Mouse (Mus musculus) T-cell, adult 2 months (primary cell): ENCODE data around the gene Cda.

Experiments used
- DNase-seq: peaks from one replicate; pipeline ENCODE4 v3.0.0; 2022; ENCODE audit warnings: low spot score

Cda gene

DNA sequence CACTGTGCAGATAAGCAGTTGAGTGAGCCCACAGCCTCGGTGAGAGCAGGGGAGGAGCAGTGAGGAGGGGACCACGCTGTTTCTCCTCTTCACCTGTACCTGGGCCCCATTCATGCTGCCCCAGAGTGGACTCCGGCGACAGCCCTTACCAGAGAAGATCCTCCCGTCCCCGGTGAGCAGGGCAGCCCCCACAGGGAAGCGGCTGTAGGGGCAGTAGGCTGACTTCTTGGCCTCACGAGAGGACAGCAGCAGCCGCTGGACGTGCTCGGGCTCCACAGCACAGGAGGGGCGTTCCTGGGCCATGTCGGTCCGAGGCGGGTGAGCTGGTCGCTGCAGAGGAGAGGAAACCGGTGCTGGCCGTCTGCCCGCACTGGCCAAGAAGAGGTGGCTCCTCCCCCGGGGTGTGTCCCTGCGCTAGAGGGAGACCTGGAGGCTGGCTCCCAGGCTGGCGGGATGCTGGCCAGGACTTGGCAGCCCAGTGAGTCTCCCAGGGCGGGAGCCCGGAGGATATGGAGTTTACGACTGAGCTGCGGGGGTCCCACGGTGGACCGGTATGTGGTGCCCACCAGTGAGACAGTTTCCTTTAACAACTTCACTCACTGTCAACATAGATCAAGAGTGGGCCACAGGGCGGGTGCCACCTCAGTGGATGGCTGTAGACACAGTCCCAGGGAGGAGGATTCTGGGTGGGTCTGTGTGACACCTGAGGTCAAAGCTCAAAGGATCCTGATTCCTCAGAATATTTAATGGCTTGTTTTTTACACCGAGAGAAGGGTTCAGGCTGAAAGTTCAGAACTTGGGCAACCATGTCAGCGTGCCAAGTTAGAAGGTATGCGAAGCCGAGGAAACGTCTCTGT is at the start of gene Cda:
Gene Cda (minus strand): TSS at position 352 of the 857 bp plus-strand sequence.
- DNase-seq = no peak

DNA sequence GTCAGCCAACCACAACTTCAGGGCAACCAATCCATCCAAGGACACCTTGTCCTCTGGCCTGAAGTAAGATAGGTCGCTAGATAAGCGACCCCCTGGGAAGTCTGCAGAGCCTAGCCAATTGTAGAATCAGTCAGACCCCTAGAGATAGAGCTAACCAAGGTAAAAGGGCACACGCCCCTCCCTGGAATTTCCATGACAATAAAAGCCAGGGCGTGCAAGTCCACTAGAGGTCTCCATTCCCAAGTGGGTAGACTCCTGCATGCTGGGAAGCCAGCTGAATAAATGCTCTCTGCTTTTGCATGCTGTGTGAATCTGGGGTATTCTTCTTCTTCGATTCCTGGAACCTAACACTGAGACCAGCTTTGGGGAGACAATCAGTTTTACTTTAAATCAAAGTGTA is 48.6 kb upstream of the Cda start:
- DNase-seq = no peak

DNA sequence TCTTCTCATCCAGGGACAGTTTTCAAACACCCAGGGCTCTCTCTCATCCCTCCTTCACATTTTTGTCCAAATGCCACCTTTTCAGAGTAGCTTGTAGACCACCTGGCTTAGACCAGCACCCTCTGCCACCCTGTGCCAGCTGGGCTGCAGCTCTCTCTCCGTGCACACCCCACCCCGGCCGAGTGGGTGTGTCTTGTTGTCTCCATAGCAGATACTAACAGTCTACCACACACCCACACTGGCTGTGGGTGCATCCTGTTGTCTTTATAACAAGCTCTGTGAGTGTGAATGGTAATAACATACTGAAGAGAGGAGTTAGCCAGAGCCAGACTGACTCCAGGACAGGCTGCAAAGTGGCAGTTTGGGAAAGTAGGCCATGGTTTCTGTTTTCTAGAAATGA is 48.2 kb upstream of the Cda start:
- DNase-seq = no peak

DNA sequence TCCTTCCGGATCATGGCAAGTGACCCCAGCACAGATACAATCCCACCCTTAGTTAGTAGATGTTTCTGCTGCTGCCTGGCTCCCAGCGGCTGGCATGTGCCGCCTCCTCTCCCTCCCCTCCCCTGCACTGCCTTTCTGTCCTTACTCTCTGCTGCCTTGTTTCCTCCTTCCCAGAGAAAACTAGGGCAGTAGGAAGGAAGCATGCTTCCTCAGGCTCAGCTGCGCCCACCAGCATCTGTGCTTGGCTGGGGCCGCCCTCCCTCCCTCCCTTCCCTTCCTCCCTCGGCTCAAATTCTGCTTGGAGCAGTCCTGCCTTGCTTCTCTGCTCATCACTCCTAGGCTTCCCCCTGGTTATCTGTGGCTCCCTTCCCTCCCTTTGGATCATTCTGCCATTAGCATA is 46.9 kb upstream of the Cda start:
- DNase-seq = no peak

DNA sequence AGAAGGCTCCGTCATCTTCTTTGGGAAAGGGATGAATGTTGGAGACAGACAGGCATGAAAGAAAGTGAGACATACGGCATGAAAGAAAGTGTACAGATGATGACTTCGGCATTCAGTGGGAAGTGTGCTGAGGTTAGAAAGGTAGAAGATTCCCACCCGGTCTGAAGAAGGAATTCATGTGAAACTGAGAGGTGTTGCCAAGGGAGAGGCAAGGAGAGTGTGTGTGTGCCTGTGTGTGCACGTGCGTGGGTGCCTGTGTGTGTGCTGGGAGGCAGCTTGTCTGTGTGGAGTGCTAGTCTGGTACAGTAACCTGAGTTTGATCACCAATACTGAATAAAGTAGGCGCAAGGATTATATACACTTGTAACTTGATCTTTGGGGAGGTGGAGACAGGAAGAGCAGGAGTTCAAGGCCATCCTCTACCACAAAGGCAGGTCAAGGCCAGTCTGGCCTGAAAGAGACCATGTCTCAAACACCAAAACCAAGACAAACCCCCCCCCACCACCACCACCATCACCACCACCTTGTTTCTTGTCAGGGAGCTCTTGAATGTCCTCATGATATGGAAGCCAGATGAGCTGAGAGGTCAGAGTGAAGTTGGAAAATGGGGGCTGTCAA is 43.8 kb upstream of the Cda start:
- no peak for DNase-seq

DNA sequence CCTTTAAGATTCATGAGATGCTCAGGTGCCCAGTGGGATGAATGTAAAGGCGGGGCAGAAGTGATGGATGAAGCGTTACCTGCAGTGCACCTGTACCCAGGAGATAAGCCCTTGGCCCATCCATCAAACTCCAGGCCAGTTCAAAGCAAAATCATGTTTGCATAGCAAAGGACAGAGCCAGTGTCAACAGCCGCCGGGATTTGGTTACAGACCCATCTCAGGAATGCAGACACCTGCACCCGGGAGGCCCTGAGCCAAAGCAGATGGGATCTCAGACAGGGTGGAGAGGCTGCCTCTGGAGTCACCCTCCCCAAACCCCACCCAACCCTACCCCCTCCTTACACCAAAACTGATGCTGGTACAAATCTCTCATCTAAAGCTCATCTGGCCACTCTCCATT is 43.2 kb upstream of the Cda start:
- no peak for DNase-seq

DNA sequence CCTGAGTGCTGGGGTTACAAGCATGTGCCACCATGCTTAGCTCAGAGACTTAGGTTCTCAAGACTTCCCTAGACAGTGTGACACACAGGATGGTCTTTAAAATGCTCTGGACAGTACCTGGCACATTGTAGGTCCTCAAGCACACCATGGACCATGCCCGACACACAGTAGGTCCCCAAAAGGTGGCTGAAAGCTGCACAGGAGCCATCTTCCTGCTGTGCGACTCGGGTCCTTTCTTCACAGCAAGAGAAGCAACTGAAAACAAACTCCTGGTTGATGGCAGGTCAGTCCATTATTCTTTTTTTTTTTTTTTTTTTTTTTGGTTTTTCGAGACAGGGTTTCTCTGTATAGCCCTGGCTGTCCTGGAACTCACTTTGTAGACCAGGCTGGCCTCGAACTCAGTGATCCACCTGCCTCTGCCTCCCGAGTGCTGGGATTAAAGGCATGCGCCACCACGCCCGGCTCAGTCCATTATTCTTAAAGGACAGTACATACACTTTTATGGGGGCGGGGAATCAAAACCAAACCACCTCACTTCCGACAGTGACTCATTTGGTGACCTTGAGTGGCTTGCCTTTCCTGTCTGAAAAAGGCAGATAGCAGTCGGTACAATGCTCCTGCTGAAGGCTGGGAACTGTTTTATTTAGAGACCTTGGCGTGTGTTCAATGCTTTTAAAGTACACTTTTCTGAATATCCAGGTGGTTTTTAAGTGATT is 39.8 kb upstream of the Cda start:
- DNase-seq = no peak

DNA sequence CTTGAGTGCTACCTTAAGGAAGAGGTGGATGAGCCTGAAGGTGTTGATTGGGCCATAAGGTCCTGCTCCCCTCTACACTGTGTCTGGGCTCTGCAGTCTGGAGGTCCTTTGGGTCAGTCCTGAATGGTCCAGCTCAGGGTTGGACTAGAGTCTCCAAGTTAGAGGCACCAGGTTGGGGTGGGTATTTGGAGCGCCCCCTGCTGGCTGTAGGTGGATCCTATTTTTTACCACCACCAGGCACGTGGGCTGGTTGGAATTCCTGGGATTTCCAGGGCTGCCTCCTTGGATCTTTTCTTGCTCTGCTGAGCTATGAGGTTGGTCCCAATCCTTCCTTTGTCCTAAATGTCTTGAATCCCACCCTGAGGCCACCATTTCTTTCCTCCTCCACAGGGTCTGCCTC is 37.0 kb upstream of the Cda start:
- peak; percentile 16 for DNase-seq

DNA sequence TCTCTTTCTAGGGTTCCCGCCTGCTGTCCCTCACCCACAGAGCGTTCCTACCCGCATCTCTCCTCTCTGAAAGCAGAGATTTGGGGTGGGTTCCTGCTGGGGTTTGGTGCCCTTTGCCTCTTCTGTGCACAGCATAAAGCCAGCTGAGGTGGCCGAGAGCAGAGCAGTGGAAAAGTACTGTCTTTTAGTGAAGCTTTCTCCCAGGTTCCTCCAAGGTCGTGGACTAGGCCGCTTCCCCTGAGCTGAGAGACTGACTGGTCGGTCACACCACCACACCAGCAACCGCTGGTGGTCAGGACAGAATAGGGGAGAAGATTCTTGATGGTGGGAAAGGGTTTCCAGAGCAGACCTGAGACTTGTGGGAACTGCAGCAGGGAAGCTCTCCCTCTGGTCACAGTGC is 28.9 kb upstream of the Cda start:
- no peak for DNase-seq

DNA sequence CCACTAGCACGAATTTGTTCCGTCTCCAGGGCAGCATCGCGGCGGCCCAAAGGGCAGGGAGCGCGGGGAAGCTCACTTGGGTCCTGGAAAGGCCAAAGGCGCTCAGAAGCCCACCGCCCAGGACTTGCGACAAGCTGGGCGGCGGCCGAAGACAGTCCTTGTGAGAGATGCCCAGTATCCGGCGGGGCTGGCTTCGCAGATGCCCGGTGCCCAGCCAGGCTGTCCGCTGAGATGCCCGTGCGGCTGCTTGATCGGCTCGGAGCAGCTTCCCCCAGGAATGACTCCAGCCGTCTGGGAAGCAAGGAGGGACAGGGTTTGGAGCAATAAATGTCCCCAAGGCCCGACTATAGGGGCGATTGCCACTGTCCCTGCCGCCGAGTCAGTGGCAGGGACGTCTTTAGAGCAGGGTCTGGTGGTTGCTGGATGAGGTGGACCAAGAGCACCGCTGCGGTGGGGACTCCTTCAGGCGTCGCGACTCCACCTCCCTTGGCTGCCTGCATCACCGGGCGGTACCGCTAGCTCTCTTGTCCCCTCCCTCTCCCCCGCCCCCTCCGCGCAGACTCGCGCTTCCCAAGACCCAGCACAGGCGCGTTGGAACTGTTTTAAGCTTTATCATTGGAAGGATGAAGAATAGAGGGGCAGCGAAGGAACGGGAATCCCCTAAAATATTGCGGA is 28.3 kb upstream of the Cda start, which contains the start of gene Fam43b:
Gene Fam43b (minus strand): TSS at position 558 of the 675 bp plus-strand sequence.
- no peak for DNase-seq

DNA sequence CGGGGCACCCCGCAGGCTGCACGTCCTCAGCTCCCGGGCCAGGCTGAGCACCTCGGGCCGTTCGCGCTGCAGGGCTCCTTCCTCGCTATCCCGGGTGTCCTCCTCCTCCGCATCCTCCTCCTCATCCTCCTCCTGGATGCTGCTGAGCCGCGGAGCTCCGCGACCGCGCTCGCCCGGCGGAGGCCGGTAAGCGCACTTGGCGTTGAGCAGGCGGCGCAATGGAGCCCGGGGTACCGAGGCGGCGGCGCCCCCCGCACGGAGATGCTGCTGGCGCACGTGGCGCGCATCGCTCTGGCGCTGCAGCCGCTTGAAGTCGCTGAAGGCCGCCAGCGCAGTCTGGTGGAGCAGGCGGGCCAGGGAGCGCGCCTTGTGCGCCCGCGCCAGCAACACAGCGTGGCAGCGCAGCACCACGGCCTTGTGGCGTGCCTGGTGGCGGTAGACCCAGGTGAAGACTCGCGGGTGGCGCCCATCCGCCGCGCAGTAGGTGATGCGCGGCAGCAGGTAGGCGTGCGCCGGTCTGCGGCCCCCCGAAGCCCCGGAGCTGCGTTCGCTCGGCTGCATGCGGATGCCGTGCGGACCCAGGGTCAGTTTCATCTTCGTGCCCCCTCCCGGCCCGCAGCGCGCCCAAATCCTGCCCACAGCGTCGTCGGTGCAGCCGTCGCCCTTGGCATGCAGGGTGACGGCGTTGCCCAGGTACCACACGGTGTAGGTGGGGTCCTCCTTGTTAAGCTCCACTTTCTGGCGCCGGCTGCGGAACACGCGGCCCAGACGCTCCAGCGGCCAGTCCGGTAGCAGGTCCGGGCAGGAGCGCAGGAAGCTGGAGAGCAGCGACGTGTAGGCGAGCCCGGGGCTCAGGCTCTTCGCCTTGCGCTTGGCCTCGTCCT is 27.5 kb upstream of the Cda start:
- DNase-seq = no peak

DNA sequence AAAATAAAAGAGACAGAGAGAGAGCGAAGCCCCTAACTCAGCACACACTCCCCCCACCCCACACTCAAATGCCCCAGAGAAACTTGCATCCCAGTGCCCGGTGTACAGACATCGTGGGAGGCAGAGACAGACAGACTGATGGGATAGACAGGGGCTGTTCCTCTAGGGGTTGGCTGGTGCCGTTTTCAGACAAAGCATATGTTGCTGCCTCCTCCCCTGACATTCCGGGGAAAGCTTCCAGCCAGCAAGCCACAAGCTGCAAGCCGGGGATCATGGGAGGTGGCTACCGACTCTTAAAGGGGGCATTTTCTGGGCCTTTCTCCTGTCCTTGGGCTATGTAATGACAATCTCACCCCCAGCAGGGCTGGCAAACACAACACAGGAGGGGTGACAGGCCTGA is 25.9 kb upstream of the Cda start:
- DNase-seq = no peak

DNA sequence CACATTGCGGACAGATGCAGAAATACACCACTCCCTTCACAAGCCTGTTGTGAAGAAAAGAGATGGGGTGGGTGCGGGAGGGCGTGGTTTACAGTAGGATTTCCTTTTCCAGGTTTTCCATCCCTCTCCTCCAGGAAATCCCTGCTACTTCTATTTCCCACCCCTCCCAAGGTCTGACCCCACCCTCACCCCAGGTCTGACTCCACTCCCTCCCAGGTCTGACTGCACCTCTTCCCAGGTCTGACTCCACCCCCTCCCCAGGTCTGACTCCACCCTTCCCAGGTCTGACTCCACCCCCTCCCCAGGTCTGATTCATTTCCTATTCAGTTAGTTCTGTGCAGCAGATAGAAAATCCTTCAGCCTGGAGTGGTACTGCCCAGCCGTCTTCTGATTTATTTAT is 16.0 kb upstream of the Cda start:
- no peak for DNase-seq

DNA sequence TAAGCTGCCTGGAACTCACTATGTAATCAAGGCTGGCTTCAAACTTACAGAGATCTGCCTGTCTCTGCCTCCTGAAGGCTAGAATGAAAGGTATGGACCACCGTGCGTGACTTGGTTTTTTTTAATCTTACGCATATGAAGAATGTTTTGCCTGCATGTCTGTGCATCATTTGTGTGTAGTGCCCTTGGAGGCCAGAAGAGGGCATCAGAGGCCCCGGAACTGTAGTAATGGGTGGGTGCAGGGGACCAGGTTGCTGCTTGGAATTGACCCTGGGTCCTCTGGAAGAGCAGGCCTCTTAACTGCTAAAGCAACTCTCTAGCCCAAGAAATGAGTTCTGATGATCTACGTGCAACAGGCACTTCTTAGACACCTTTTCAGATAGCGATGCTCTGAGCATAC is 14.7 kb upstream of the Cda start:
- DNase-seq = no peak

DNA sequence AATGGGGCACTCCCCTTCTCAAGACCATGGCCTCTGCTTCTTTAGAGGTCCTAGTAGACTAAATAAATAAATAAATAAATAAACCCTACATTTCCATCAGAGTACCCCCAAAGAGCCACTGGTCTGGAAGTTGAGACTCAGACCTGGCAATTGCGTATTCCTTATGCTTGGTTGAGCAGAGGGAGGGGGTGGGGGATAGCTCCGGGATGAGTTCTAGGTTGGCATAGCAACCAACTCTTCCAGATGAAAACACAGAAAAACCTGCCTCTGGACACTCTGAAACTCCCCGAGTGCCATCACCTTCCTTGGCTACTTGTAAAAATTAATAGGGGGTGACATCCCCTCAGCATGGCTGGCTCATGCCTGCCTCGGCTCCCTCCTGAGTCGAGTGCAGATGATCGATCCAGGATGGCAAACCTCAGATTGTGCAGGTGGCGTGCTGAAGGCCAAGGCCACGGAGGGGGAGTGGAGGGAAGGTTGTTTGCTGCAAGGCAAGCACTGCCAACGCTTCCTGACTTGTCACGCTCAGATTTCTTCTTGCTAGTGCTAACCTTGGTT is 12.4 kb upstream of the Cda start:
- DNase-seq = no peak

DNA sequence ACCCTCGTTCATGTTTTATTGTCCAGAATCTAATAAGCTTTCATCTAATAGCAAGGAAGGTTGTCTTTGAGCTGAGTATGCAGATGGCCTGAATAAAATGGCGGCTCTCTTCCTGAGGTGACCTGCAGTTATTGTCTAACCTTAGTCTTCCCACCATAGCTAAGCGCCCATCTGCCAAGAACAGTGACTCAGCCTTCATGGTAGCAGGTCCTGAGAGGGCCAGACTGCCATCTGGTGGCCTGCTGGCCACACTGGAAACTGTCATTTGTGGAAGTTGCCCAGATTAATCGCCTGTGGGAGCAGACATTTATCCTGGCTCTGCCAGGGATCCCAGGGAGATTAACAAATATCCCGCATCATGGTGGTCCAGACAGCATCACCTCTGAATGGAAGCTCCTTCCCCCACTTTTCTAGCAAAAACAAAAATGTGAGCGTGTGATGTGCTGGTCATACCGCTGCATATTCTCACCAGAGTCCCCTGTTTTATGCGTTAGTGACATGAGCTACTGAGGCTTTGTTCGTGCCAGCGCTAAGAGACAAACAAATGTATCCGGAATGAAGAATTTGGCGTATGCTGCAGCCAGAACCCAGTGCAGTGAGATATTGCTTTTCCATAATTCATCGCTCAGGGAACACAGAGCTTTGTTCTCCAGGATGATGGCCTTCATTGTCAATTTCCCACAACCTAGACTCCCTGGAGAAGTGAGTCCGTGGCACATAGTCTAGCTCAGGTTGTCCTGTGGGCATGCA is 11.5 kb upstream of the Cda start:
- no peak for DNase-seq

DNA sequence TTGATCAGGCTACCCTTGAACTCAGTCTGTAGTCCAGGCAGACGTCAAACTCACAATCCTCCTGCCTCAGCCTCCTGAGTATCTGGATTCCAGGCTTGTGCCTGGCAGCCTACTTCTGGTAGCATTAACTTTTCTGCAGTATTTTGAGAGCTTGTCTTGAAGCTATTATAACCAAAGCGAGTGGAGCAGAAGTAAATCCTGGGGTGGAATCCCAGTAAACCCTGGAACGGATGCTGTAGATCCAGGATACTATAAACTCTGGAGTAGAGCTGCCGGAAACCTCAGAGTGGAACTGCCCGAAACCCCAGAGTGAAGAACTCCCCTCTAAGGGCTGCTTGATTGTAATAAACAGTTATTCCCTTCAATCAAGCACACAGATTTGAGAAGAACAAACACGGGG is 9.7 kb upstream of the Cda start:
- DNase-seq = no peak

DNA sequence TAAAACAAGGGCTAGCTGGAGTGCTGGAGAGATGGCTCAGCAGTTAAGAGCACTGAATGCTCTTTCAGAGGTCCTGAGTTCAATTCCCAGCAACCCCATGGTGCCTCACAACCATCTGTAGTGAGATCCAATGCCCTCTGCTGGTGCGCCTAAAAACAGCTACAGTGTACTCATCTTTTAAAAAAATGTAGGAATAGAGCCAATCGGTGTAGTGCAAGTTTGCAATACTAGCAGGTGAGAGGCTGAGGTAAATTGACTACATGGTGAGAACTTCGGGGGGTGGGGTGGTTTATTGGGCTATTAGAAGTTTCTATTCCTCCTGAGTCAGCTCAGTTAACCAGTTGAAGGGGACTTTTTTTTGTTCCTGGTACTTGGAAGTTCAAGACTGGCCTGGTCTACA is 7.3 kb upstream of the Cda start:
- no peak for DNase-seq

DNA sequence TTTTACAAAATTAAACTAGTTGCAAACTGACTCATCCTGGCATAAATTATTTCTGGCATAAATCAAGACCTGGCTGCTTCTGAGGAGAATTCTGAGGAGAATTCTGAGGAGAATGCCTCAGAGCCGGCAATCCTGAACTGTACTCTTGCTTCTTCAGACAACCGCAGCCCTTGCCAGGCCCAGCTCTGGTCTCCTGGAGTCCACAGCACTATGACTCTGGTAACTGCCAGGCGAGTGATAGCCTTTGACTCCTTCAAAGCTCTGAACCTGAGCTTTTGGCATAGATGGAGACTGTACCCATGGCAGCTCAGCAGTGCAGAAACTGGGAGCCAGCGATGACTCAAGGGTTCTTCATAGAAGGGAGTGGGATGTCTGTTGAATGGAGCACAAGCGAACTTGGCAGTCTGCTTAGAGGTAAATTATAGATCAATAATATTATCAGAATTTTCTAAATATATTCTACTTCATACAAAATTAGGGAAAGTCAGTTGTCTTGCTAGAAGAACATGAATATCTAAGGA is 3.3 kb upstream of the Cda start:
- DNase-seq = no peak
